Mouse (Mus musculus): ENCODE results near the gene 1520401A03Rik. TPM values are rescaled to one million over a fixed set of nuclear protein-coding genes. Genes with fewer than 3 reads are reported as not detected.

1520401A03Rik gene
- total RNA-seq, 1 experiment from 2014 or later: not detected

Other genes with a start within 250 kb of the 1520401A03Rik start
- gene Vmn2r117, start 243.1 kb downstream of the 1520401A03Rik start, total RNA-seq (2017): 0.12 TPM in 1 of 2 replicates, not detected in the other
- 5.1 and 5.6 TPM in 2 replicates for gene Zfp213, start 158.5 kb downstream of the 1520401A03Rik start, total RNA-seq (2017)
- gene Zfp13, start 123.3 kb downstream of the 1520401A03Rik start, total RNA-seq (2017): not detected in 2 replicates
- gene Zscan10, start 121.9 kb downstream of the 1520401A03Rik start, total RNA-seq (2017): not detected in 2 replicates
- gene Mmp25, start 77.5 kb downstream of the 1520401A03Rik start, total RNA-seq (2017): 11.4 and 14.9 TPM in 2 replicates
- gene Bicdl2, start 62.3 kb downstream of the 1520401A03Rik start, total RNA-seq (2017): 0.37 TPM in 1 of 2 replicates, not detected in the other
- 21.9 and 32.2 TPM in 2 replicates for gene Hcfc1r1, start 49.2 kb downstream of the 1520401A03Rik start, total RNA-seq (2017)
- gene Thoc6, start 48.9 kb downstream of the 1520401A03Rik start, total RNA-seq (2017): 15.2 and 16.0 TPM in 2 replicates
- gene Tnfrsf12a, start 45.3 kb downstream of the 1520401A03Rik start, total RNA-seq (2017): 10.5 and 13.4 TPM in 2 replicates
- gene Cldn6, start 43.5 kb downstream of the 1520401A03Rik start, total RNA-seq (2017): not detected in 2 replicates
- not detected in 2 replicates for gene Cldn9, start 38.8 kb downstream of the 1520401A03Rik start, total RNA-seq (2017)
- gene Pkmyt1, start 3.6 kb upstream of the 1520401A03Rik start, total RNA-seq (2017): 6.5 and 8.0 TPM in 2 replicates
- 0.70 TPM in 1 of 2 replicates, not detected in the other for gene Paqr4, start 18.1 kb upstream of the 1520401A03Rik start, total RNA-seq (2017)
- gene Kremen2, start 23.1 kb upstream of the 1520401A03Rik start, total RNA-seq (2017): 0.23 TPM in 1 of 2 replicates, not detected in the other
- 16.8 and 18.3 TPM in 2 replicates for gene Flywch1, start 48.8 kb upstream of the 1520401A03Rik start, total RNA-seq (2017)
- gene Flywch2, start 63.3 kb upstream of the 1520401A03Rik start, total RNA-seq (2017): not detected in 2 replicates
- 281 and 303 TPM in 2 replicates for gene Srrm2, start 67.7 kb upstream of the 1520401A03Rik start, total RNA-seq (2017)
- gene Elob, start 106.4 kb upstream of the 1520401A03Rik start, total RNA-seq (2017): 93.3 and 94.9 TPM in 2 replicates
- not detected in 2 replicates for gene Prss33, start 113.3 kb upstream of the 1520401A03Rik start, total RNA-seq (2017)
- 0.37 and 0.93 TPM in 2 replicates for gene Prss32, start 121.1 kb upstream of the 1520401A03Rik start, total RNA-seq (2017)
- not detected in 2 replicates for gene Prss41, start 121.4 kb upstream of the 1520401A03Rik start, total RNA-seq (2017)
- gene Prss21, start 145.3 kb upstream of the 1520401A03Rik start, total RNA-seq (2017): not detected in 2 replicates
- not detected in 2 replicates for gene Dcpp1, start 158.1 kb upstream of the 1520401A03Rik start, total RNA-seq (2017)
- gene Dcpp2, start 158.1 kb upstream of the 1520401A03Rik start, total RNA-seq (2017): not detected in 2 replicates
- not detected in 2 replicates for gene Dcpp3, start 194.7 kb upstream of the 1520401A03Rik start, total RNA-seq (2017)
- not detected in 2 replicates for gene Sbp, start 218.9 kb upstream of the 1520401A03Rik start, total RNA-seq (2017)
- not detected in 2 replicates for gene Sbpl, start 232.5 kb upstream of the 1520401A03Rik start, total RNA-seq (2017)